Mouse (Mus musculus) bone marrow, adult 2 months (tissue): ENCODE results near the gene Gsdma. TPM values are rescaled to one million over a fixed set of nuclear protein-coding genes. Genes with fewer than 3 reads are reported as not detected.
"Not testable (repeated sequence)": the region's sequence is repeated elsewhere in the genome, so short reads cannot be mapped to it uniquely, and the experiment has no call there.

Experiments
- H3K27ac ChIP-seq: fragments of 200-500 bp; 2 replicates; pipeline ENCODE4 v1.5.1; 2012; ENCODE audit warnings: low read depth, mild to moderate bottlenecking, control low read depth, inconsistent platforms, low read length; ENCODE audit not compliant: control insufficient read depth, poor library complexity, insufficient read depth
- H3K4me1 ChIP-seq: fragments of 200-500 bp; 2 replicates; pipeline ENCODE4 v1.6.1; 2011; ENCODE audit warnings: low read length; ENCODE audit not compliant: control insufficient read depth, insufficient read depth
- H3K4me3 ChIP-seq: fragments of 200-500 bp; replicated peaks from 2 replicates; pipeline ENCODE3; 2011; ENCODE audit warnings: mild to moderate bottlenecking, low read depth, low read length, control low read depth; ENCODE audit not compliant: control insufficient read depth
- CTCF ChIP-seq: fragments of 200-500 bp; IDR thresholded peaks from 2 replicates; pipeline ENCODE4 v1.5.1; 2011; ENCODE audit warnings: low read length, control low read depth; ENCODE audit not compliant: control insufficient read depth, insufficient read depth
- POLR2A ChIP-seq: fragments of 200-500 bp; IDR thresholded peaks from 2 replicates; pipeline ENCODE4 v1.6.1; 2011; ENCODE audit warnings: low read depth, mild to moderate bottlenecking, control low read depth, low read length, borderline replicate concordance; ENCODE audit not compliant: control insufficient read depth
- WGBS: fragments of 180-500 bp; shearing (Covaris S2); methylation state at CpG from one replicate; pipeline ENCODE4 v1.1.7; 2018; 5-methylcytosine and 5-hydroxymethylcytosine counted together
- polyA plus RNA-seq: library from polyadenylated mRNA; stranded (reverse); fragments of >200 nt; gene quantifications from 2 replicates; pipeline ENCODE4 v1.2.4, GENCODE M21; 2011; ENCODE audit warnings: low replicate concordance; ENCODE audit not compliant: missing spikeins, insufficient read depth, insufficient read length

Gsdma gene
- polyA plus RNA-seq, 1 experiment = 0.55 TPM

GRCm38 (mm10) chr11:98640091-98640490, 24.1 kb upstream of the Gsdma start:
- Histone ChIP-seq H3K27ac (no peak overlapping the region), H3K4me1 (no peaks in the 10 kb centered on the region), H3K4me3 (no peak overlapping the region)
- TF ChIP-seq CTCF (no peak), POLR2A (no peak)
- WGBS = 48% methylated on average over 5 of the region's 5 CpGs

- H3K27ac ChIP-seq = no peak overlapping the region
- WGBS = 80% methylated on average over 3 of the region's 3 CpGs
- TF ChIP-seq POLR2A = no peak
- no peak for TF ChIP-seq CTCF
- no peak overlapping the region for H3K4me3 ChIP-seq
- no peaks in the 10 kb centered on the region for H3K4me1 ChIP-seq
These were observed 19.4 kb upstream of the Gsdma start for GRCm38 (mm10) chr11:98644757-98645156.

- H3K4me3 ChIP-seq = no peak overlapping the region
- TF ChIP-seq CTCF (no peak), POLR2A (no peak)
- 75% methylated on average over 2 of the region's 2 CpGs for whole genome bisulfite sequencing
- H3K27ac ChIP-seq = no peak overlapping the region
- H3K4me1 ChIP-seq = no peaks in the 10 kb centered on the region
These were observed 18.2 kb upstream of the Gsdma start for GRCm38 (mm10) chr11:98645946-98646345.

- 54% methylated on average over 2 of the region's 2 CpGs for WGBS
- no peaks in the 10 kb centered on the region for H3K4me1 ChIP-seq
- TF ChIP-seq POLR2A (no peak), CTCF (no peak)
- H3K27ac ChIP-seq = no peak within 1 kb of the TSS
- no peak within 1 kb of the TSS for H3K4me3 ChIP-seq
These were observed 17.7 kb upstream of the Gsdma start, which contains the start of gene Gsdma2 for GRCm38 (mm10) chr11:98646459-98646858. TSS of gene Gsdma2 (plus strand) at chr11:98646759.

GRCm38 (mm10) chr11:98655076-98655475, 9.1 kb upstream of the Gsdma start:
- not testable (repeated sequence) for H3K27ac ChIP-seq, H3K4me1 ChIP-seq, H3K4me3 ChIP-seq
- 7% methylated on average over 7 of the region's 7 CpGs for WGBS
- TF ChIP-seq CTCF = peak; percentile 72

GRCm38 (mm10) chr11:98660517-98660916, 3.6 kb upstream of the Gsdma start:
- H3K27ac ChIP-seq = no peak overlapping the region
- TF ChIP-seq CTCF = peak; percentile 46
- TF ChIP-seq POLR2A = no peak
- WGBS = under 1% methylated on average over 6 of the region's 6 CpGs
- H3K4me1 ChIP-seq = no peaks in the 10 kb centered on the region; the same call in 1 of the 2 replicates
- no peak overlapping the region for H3K4me3 ChIP-seq

- no peak overlapping the region for H3K4me3 ChIP-seq
- 22% methylated on average over 2 of the region's 2 CpGs for WGBS
- TF ChIP-seq CTCF (no peak), POLR2A (no peak)
- no peak overlapping the region for H3K27ac ChIP-seq
- H3K4me1 ChIP-seq = no peaks in the 10 kb centered on the region
These were observed 4.8 kb downstream of the Gsdma start for GRCm38 (mm10) chr11:98668984-98669383.

GRCm38 (mm10) chr11:98671284-98671815, 7.2 kb downstream of the Gsdma start:
- 47% methylated on average over 3 of the region's 3 CpGs for WGBS
- H3K4me1 ChIP-seq = no peaks in the 10 kb centered on the region
- H3K27ac ChIP-seq = no peak overlapping the region
- TF ChIP-seq CTCF = no peak
- no peak for TF ChIP-seq POLR2A
- no peak overlapping the region for H3K4me3 ChIP-seq

- H3K4me3 ChIP-seq = no peak overlapping the region
- TF ChIP-seq CTCF (no peak), POLR2A (no peak)
- H3K4me1 ChIP-seq = no peaks in the 10 kb centered on the region
- WGBS = 14% methylated on average over 5 of the region's 5 CpGs
- H3K27ac ChIP-seq = no peak overlapping the region
These were observed 7.7 kb downstream of the Gsdma start for GRCm38 (mm10) chr11:98671857-98672256.

- no peaks in the 10 kb centered on the region for H3K4me1 ChIP-seq
- no peak overlapping the region for H3K4me3 ChIP-seq
- no peak overlapping the region for H3K27ac ChIP-seq
- 40% methylated on average over 5 of the region's 5 CpGs for WGBS
- TF ChIP-seq POLR2A (no peak), CTCF (no peak)
These were observed 8.3 kb downstream of the Gsdma start for GRCm38 (mm10) chr11:98672482-98672881.
